Mouse (Mus musculus): Measurements from ENCODE around the gene Usp35.

- no peak for TF ChIP-seq POLR2A (IDR thresholded peaks at IDR 0.05; ENCODE audit: low read depth, low read length)
- no peak for TF ChIP-seq CTCF (IDR thresholded peaks at IDR 0.05; ENCODE audit: extremely low read depth, insufficient read length, insufficient replicate concordance, low read depth, low read length)
Measured at GRCm38 (mm10) chr7:97315656-97316055, 16.2 kb downstream of the Usp35 start.

All from small intestine, adult 2 months (tissue).